Mouse (Mus musculus): Measurements from ENCODE around the gene Pde10a.

Pde10a gene

GRCm38 (mm10) chr17:8525225-8525721 is at the start of gene Pde10a:
Gene Pde10a, plus strand, starts transcription at chr17:8525372.
- peak; percentile 75 to 78 for DNase-seq

- DNase-seq, result no peak
Observed at GRCm38 (mm10) chr17:8478554-8478953, 46.6 kb upstream of the Pde10a start.

DNA sequence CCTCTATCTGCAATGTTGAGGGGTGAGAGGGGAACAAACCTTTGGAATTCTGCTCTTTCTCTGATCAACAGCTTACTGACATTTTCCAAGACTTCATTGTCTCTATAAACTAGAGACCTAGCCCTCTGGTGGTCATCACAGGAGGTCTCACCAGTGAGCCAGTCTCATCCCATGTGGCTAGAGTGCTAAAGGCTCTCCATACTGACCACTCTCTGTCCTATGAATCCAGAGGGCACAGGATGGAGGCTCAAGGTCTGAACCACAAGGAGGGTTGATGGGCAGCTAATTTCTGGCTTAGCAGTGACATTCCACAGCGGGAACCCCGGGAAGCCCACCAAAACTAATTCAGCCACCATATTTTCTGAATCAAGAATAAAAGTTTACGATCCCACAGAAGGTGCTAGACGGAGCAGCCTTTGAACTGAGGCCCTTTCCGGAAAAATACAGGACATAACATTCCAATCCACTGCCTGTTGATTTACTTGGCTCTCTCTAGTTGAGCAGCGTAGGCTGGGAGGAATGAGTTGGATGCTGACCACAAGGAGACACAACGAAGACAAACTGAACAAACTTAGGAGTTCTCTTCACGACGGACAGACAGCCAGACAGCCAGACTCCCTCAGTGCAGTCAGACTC is 45.6 kb upstream of the Pde10a start:
- DNase-seq, result no peak

DNA sequence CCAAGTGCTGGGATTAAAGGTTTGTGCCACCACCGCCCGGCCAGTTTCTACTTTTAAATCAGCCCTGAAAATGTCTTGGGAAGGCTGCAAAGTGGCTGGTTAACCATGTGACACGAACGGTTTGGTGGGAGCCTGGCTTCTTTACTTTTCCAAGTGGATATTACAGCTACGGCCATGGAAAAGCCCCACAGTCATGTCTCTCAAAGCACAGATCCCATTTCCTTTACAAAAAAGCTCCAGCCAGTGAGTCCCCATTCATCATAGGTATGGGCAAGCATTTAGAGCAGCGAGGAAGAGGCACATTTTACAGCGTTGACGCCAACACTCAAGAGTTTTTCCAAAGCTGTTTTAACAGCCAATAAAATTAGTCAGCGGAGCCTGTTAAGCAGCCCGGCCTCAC is 43.4 kb upstream of the Pde10a start:
- no peak for DNase-seq

DNA sequence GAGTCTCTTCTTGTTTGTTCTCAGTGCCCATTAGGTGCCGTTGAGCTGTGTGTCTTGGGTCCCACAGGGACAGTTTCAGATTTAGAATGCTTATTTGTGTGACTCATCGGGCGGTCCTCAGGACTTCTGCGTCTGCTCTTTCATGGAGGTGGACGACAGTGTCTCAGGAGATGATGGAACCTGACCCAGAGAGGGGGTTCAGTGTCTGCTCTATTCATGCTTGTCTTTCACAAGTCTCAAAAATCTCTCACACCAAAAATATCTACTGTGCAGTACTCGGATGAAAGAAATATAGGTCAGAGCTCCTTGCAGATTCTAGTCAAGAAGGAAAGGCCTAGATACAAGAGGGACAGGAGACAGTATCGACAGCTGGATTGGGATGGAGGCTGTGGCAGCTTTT is 42.3 kb upstream of the Pde10a start:
- no peak for DNase-seq

DNA sequence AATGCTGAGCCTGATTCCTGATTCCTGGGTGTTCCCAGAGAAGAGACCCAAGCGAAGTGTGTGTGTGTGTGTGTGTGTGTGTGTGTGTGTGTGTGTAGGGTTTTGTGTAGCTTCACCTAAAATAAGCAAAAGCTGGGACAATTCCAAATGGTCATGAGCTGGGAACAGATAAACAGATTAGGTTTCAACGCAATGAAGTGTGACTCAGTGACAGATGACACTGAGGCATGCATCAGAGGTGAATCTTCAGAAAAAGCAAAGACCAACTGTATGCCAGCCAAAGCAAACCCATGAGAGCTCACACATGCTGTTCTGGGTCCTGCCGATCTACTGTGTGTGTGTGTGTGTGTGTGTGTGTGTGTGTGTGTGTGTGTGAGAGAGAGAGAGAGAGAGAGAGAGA is 40.9 kb upstream of the Pde10a start:
- no peak for DNase-seq

DNA sequence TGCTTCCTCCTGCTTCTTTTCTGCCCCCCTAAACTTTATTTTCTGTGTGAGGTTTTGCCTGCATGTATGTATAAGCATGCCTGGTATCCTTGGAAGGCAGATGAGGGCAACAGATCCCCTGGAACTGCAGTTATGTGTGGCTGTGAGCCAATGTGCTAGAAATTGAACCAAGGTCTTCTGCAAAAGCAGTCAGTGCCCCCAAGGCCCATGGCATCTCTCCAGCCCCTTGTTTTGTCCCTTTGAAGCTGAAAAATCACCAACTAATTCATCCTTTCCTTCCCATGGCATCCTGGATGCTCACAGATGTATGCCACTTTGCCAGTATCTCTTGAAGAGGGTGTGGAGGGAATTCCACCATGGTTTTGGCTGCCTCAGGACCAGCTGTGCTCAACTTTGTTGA is 40.0 kb upstream of the Pde10a start:
- DNase-seq, result no peak

- peak; percentile 76 to 79 for DNase-seq
Observed at GRCm38 (mm10) chr17:8487824-8488223, 37.3 kb upstream of the Pde10a start.

DNA sequence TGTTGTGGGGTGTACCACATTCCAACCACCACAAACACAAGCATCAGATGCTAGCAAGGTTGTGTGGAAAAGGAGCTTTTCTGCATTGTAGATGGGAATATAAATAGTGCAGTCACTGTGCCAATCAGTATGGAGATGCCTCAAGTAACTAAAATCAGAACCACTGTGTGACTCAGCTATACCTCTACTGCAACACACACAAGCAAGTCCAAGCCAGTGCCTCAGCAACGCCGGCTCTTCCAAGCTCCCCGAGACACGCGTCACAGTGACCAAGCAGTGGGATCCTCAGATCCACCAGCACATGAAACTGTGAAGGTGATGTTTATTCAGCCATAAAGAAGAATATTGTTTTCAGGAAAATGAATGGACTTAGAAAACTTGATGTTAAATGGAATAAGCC is 34.2 kb upstream of the Pde10a start:
- DNase-seq, result no peak

DNA sequence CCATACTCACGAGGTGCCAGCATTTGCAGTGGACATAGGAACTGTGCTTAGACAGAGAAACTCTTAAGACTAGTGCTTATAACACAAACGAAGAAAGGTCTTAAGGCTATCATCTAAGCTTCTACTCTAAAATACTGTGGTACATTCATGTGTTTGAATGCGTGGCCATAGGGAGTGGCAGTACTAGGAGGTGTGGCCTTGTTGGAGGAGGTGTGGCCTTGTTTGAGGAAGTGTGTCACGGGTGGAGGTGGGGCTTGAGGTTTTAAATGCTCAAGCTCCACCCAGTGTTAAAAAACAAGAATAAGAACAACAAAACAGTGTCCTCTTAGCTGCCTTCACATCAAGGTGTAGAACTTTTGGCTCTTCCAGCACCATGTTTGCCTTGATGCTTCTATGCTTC is 31.7 kb upstream of the Pde10a start:
- DNase-seq, result no peak

DNA sequence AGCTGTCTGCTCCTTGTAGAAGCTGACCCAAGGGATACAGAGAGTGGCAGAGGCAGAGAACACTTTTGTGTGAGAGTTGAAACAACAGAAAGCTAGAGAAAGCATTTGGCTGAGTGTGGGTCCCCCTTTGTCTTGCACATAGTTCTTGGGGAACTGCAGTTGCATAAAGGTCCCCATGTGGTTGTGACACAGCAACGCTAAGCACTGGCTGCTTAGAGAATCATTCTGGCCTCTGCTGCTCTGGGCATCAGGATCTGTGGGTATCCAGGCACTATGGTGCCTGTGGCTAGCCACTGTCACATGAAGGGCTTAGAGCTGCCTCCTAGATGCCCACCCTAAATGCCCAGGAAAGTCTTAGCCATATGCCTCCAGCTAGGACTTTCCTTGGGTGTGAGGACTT is 27.0 kb upstream of the Pde10a start:
- DNase-seq, result no peak

- DNase-seq, result no peak
Observed at GRCm38 (mm10) chr17:8498655-8499054, 26.5 kb upstream of the Pde10a start.

GRCm38 (mm10) chr17:8499564-8500117 is 25.5 kb upstream of the Pde10a start:
- no peak for DNase-seq

DNA sequence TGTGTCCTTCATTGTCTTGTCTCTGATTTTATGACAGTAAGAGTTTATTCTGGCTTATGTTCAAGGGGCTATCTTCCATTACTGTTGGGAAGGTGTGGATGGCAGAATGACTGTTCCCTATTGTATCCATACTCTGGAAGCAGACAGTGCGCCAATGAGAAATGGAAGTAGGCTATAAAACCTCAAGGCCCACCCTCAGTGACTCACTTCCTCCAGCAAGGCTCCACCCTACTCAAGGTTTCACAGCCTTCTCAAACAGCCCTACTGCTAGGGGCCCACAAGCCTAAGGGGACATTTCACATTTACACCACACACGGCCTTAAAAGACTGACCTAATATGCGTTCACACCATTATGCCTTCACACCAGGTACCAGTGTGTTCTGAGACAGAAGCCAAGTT is 20.8 kb upstream of the Pde10a start:
- no peak for DNase-seq

- DNase-seq, result peak; percentile 95 to 96
Observed at GRCm38 (mm10) chr17:8505669-8506426, 19.3 kb upstream of the Pde10a start.

- DNase-seq, result peak in 1 of 2 experiments; percentile 33
Observed at GRCm38 (mm10) chr17:8506726-8507125, 18.4 kb upstream of the Pde10a start.

DNA sequence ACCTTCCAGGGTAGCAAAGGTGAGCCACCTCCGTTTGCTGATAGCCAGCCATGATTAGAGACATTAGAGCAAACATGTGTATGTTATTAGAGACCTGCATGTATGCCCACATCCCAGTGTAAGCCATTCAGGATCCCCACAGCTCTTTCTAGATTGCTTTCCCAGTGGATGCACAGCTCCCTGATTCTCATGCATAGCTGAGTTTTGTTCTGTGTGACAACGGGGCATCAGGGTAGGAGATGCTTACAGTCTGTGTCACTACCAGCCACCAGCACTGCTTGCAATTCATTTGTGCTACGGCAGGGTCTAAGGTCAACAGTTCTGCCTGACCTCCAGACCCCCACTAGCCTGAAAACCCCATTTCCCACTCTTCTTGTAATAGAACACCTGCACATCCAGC is 17.5 kb upstream of the Pde10a start:
- peak in 1 of 2 experiments; percentile 47 for DNase-seq

DNA sequence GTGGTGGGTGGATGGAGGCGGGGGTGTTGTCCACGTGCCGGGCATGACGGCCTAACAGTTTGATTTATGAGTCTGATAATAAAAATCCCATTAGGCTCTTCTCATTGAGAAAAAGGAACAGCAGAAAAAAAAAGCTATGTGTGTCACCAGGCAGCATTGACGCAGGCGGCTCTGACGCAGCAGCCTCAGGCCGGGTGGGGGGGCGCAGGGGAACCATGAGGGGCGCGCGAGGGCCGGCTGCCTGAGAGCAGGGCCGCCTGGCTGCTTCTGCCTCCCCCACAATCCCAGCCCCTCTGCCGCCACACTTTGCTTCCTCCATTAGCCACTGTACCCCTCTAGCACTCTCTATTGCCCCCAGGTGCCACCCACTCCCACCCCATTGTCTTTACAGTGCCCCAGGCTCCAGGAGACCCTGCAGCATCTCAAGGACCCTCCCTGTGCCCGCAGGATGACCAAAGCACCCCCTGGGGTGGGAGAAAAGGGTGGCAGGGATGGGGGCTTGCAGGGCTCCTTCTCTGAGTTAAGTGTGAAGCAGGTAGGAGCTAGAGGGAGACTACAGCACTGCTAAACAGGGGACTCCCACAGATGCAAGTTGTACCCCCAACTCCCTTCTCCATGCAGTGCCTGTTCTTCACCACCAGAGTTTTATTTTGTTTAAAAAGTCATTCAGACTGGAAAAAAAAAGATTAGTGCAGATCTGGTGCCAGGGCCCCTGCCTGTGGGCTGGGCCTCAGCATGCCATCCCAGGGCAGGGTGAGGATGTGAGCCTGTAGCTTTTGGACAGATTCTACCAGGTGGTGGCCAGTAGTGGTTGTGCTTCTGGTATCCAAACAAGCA is 16.6 kb upstream of the Pde10a start:
- DNase-seq, result peak; percentile 73 to 91

GRCm38 (mm10) chr17:8516006-8516405 is 9.2 kb upstream of the Pde10a start:
- no peak for DNase-seq

DNA sequence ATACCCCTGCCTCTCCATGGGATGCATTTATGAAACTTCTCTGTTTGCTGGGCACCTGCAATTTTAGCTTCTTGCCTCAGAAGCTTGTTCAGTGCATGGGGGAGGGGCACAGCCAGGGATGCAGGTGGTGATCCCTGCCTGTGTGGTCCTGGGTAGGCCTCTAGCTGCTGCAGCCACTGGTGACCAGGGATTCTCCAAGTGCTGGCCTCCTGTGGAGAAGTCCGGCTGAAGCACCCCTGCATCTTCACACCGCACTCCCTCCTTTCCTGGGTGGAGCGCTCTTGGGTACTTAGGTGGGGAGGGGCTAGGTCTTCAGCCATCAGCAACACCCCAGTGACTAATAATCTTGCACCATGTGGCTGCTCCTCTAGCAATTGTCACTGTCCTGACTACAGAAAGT is 1.2 kb upstream of the Pde10a start:
- DNase-seq, result peak in 1 of 2 experiments; percentile 63

DNA sequence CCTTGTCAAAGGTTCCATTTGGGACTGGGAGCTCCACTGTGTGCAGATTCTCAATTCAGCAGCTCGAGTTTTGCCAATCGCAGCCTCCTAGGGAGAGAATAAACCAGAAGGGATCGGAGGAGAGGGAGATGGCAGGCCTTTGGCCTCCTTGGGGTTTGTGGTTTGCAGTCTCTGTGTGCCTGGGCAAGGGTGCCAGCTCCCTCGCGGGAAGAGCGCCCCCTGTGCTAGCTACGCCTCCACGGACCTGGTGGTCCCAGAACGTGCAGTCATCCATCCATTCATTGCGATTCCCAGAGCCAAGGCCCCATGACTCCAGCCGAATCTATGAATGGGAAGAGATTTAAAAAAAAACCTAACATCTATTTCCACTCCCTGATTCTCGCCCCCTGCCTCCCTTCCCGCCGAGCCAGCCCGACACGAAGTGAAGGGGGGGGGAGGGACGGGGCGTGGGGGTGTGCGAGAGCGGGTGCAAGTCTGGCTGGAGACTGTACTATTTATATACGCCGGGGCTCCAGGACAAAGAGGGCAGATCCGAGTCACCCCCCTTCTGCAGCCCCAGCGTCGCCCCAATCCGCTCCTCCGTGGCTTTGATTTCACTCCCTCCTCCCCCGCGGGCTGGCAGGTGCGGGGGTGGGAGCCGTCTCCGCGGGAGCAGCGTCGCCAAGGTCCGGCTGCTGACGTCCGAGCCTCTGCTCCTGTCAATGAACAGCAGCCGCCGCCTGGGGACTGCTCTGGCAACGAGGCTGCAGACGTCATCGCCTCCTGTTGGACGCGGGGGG is 596 bp upstream of the Pde10a start:
- peak; percentile 90 to 94 for DNase-seq

All from cerebellum, postnatal 25 days (tissue).